In the genomic region with DNA sequence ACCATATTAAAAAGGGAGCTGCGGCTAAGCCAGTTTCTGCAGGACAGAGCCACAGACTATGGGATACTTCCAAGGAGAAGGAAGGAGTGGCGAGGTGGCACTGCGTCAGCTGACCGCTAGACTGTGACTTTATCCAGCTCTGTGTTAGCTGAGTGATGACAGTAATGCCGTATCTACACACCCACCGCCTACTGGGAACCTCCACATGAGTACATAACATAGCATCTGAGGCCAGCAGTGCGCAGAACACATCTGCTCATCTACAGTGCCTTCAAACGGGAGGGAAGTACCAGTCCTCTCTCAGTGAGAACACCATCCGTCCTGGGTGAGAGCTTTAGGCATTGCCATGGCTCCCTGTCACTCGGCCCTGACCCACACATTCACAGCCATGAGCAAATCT, we compare ENCODE assay signal across 23 mouse cellular contexts. TPM values are rescaled to one million over a fixed set of nuclear protein-coding genes. Genes with fewer than 3 reads are reported as not detected.
DNase-seq lines count a peak whose midpoint lies in the region; ATAC-seq lines count a peak whose summit lies in the region.
"Had no signal": no experiment of that assay in that cellular context is flagged by ENCODE, and none has a peak within 500 bp of the region (broad histone marks: within the 10 kb centered on the region; RNA-seq: fewer than 3 reads in every experiment).

No protein-coding gene starts in this region.

- no peaks in the 10 kb centered on the region for H3K9me3 ChIP-seq in heart, embryonic 12.5 days (replicated peaks)
- H3K9me3 ChIP-seq in heart, embryonic 10.5 days, result no peaks in the 10 kb centered on the region
- H3K9me3 ChIP-seq in hindbrain, embryonic 13.5 days, result no peaks in the 10 kb centered on the region
- no peaks in the 10 kb centered on the region for H3K9me3 ChIP-seq in hindbrain, embryonic 14.5 days (ENCODE audit: control insufficient read depth, low read length)
- H3K9me3 ChIP-seq: forebrain, embryonic 13.5 days; hindbrain, embryonic 15.5 days; limb, embryonic 13.5 days; liver, embryonic 12.5 days; neural tube, embryonic 15.5 days had no signal

- no peak for DNase-seq in heart, embryonic 10.5 days (ENCODE audit: low spot score)
- no peak for DNase-seq in hindbrain, embryonic 14.5 days (ENCODE audit: low spot score)
- DNase-seq in CD4-positive helper T cell, adult 2 months (ENCODE audit: low read depth, low spot score), result peak; percentile 33
- peak; percentile 75 for DNase-seq in T-cell, adult 2 months (ENCODE audit: low spot score)
- DNase-seq in cerebellum, postnatal 4 days (ENCODE audit: low spot score in 2 of 2), result no peak
- DNase-seq: adrenal gland, postnatal 25 days; B cell, adult 2 months; cerebellum, adult 8-10 months; cerebellum, postnatal 36 days; kidney, postnatal 4 days; lung, adult 18-20 months; lung, postnatal 10 days; right cerebral cortex, adult 18-20 months had no signal

- H3K27me3 ChIP-seq in heart, embryonic 12.5 days (replicated peaks), result no peaks in the 10 kb centered on the region
- no peaks in the 10 kb centered on the region for H3K27me3 ChIP-seq in heart, embryonic 10.5 days (ENCODE audit: insufficient read depth, poor library complexity, severe bottlenecking)
- no peaks in the 10 kb centered on the region for H3K27me3 ChIP-seq in hindbrain, embryonic 13.5 days
- H3K27me3 ChIP-seq in hindbrain, embryonic 14.5 days (ENCODE audit: control insufficient read depth, insufficient read depth, low read length), result no peaks in the 10 kb centered on the region
- H3K27me3 ChIP-seq: forebrain, embryonic 13.5 days; hindbrain, embryonic 15.5 days; limb, embryonic 13.5 days; liver, embryonic 12.5 days; neural tube, embryonic 15.5 days had no signal

- H3K4me3 ChIP-seq in heart, embryonic 12.5 days, result no peak overlapping the region
- H3K4me3 ChIP-seq in heart, embryonic 10.5 days, result no peak overlapping the region
- H3K4me3 ChIP-seq in hindbrain, embryonic 13.5 days, result no peak overlapping the region
- no peak overlapping the region for H3K4me3 ChIP-seq in hindbrain, embryonic 14.5 days (replicated peaks; ENCODE audit: low read length)
- H3K4me3 ChIP-seq: forebrain, embryonic 13.5 days; hindbrain, embryonic 15.5 days; limb, embryonic 13.5 days; liver, embryonic 12.5 days; neural tube, embryonic 15.5 days had no signal

- peaks cover 8% of the 10 kb centered on the region for H3K4me1 ChIP-seq in heart, embryonic 12.5 days (replicated peaks)
- H3K4me1 ChIP-seq in heart, embryonic 10.5 days, result peaks cover 2% of the 10 kb centered on the region; the same call in 1 of the 2 replicates
- H3K4me1 ChIP-seq in hindbrain, embryonic 13.5 days (replicated peaks), result no peaks in the 10 kb centered on the region
- H3K4me1 ChIP-seq in hindbrain, embryonic 14.5 days (replicated peaks; ENCODE audit: control insufficient read depth, insufficient read depth, low read length), result no peaks in the 10 kb centered on the region
- H3K4me1 ChIP-seq: forebrain, embryonic 13.5 days; hindbrain, embryonic 15.5 days; limb, embryonic 13.5 days; liver, embryonic 12.5 days; neural tube, embryonic 15.5 days had no signal

- WGBS in heart, embryonic 12.5 days, result 60% methylated on average over 10 of the region's 10 CpGs
- WGBS in heart, embryonic 10.5 days, result 78% methylated on average over 10 of the region's 10 CpGs
- WGBS in hindbrain, embryonic 13.5 days, result 87% methylated on average over 10 of the region's 10 CpGs
- 88% methylated on average over 10 of the region's 10 CpGs for WGBS in hindbrain, embryonic 14.5 days

- no peak overlapping the region for H3K4me2 ChIP-seq in heart, embryonic 12.5 days
- no peak overlapping the region for H3K4me2 ChIP-seq in hindbrain, embryonic 13.5 days
- no peak overlapping the region for H3K4me2 ChIP-seq in hindbrain, embryonic 14.5 days (replicated peaks)
- H3K4me2 ChIP-seq: forebrain, embryonic 13.5 days; hindbrain, embryonic 15.5 days; limb, embryonic 13.5 days; liver, embryonic 12.5 days; midbrain, embryonic 11.5 days; neural tube, embryonic 15.5 days had no signal

- peak; percentile 45; the same call in 1 of the 2 replicates for ATAC-seq in heart, embryonic 12.5 days (ENCODE audit: insufficient number of reproducible peaks, low FRiP score)
- peak; percentile 36; the same call in 1 of the 2 replicates for ATAC-seq in hindbrain, embryonic 13.5 days (ENCODE audit: low FRiP score)
- ATAC-seq in hindbrain, embryonic 14.5 days (ENCODE audit: low FRiP score), result no peak
- ATAC-seq: forebrain, embryonic 13.5 days; intestine, postnatal 0 days; liver, embryonic 12.5 days had no signal

- H3K36me3 ChIP-seq in heart, embryonic 12.5 days, result peaks cover 67% of the 10 kb centered on the region
- peaks cover 67% of the 10 kb centered on the region for H3K36me3 ChIP-seq in heart, embryonic 10.5 days
- H3K36me3 ChIP-seq in hindbrain, embryonic 13.5 days, result peaks cover 75% of the 10 kb centered on the region
- peaks cover 82% of the 10 kb centered on the region for H3K36me3 ChIP-seq in hindbrain, embryonic 14.5 days (replicated peaks; ENCODE audit: control insufficient read depth, insufficient read depth)

- H3K27ac ChIP-seq in heart, embryonic 12.5 days (ENCODE audit: poor library complexity, severe bottlenecking), result no peak overlapping the region
- H3K27ac ChIP-seq in heart, embryonic 10.5 days, result no peak overlapping the region
- no peak overlapping the region for H3K27ac ChIP-seq in hindbrain, embryonic 13.5 days
- no peak overlapping the region for H3K27ac ChIP-seq in hindbrain, embryonic 14.5 days
- H3K27ac ChIP-seq: forebrain, embryonic 13.5 days; hindbrain, embryonic 15.5 days; limb, embryonic 13.5 days; liver, embryonic 12.5 days; neural tube, embryonic 15.5 days; stomach, postnatal 0 days had no signal

- H3K9ac ChIP-seq in heart, embryonic 12.5 days, result no peak overlapping the region
- no peak overlapping the region for H3K9ac ChIP-seq in hindbrain, embryonic 13.5 days
- no peak overlapping the region for H3K9ac ChIP-seq in hindbrain, embryonic 14.5 days
- H3K9ac ChIP-seq: forebrain, embryonic 13.5 days; hindbrain, embryonic 15.5 days; limb, embryonic 13.5 days; liver, embryonic 12.5 days; neural tube, embryonic 15.5 days had no signal

RNA-seq across cellular contexts. Expression of a gene that starts 32.2 kb away (rescaled TPM):
- polyA plus RNA-seq in heart, embryonic 12.5 days (2016; fragmentation: Nextera tagmentation; extraction: Ambion mirVana), result 19.9 and 21.3 TPM in 2 replicates
- polyA plus RNA-seq in heart, embryonic 10.5 days (2016; fragmentation: Nextera tagmentation; extraction: Ambion mirVana), result 20.0 and 27.6 TPM in 2 replicates
- polyA plus RNA-seq in hindbrain, embryonic 13.5 days (2015; fragmentation: Nextera tagmentation; extraction: Ambion mirVana), result 18.8 and 21.2 TPM in 2 replicates
- polyA plus RNA-seq in hindbrain, embryonic 14.5 days (2014; fragmentation: Nextera tagmentation; extraction: Ambion mirVana), result 19.5 and 22.5 TPM in 2 replicates

RNA-seq across cellular contexts. Expression of a gene that starts 32.3 kb away (rescaled TPM):
- 25.4 and 26.5 TPM in 2 replicates for polyA plus RNA-seq in heart, embryonic 12.5 days (2016; fragmentation: Nextera tagmentation; extraction: Ambion mirVana)
- 19.6 and 21.8 TPM in 2 replicates for polyA plus RNA-seq in heart, embryonic 10.5 days (2016; fragmentation: Nextera tagmentation; extraction: Ambion mirVana)
- polyA plus RNA-seq in hindbrain, embryonic 13.5 days (2015; fragmentation: Nextera tagmentation; extraction: Ambion mirVana), result 28.5 and 32.2 TPM in 2 replicates
- polyA plus RNA-seq in hindbrain, embryonic 14.5 days (2014; fragmentation: Nextera tagmentation; extraction: Ambion mirVana), result 43.7 and 48.0 TPM in 2 replicates

Comparison
In these comparisons a context has a peak if more than half of its experiments do, and no peak if none do; other contexts are left out.
1. DNase-seq: peak in CD4-positive helper T cell, adult 2 months (single experiment) and T-cell, adult 2 months (single experiment); none in heart, embryonic 10.5 days (single experiment), hindbrain, embryonic 14.5 days (single experiment) and cerebellum, postnatal 4 days (0 of 2).